Mouse (Mus musculus): Measurements from ENCODE around the gene Exoc1. TPM values are rescaled to one million over a fixed set of nuclear protein-coding genes. Genes with fewer than 3 reads are reported as not detected.

Gene Exoc1
- polyA plus RNA-seq, 1 experiment from 2014 or later = 13.9 TPM

- H3K4me1 ChIP-seq (ENCODE audit: insufficient read depth, low read depth, low read length) = no peaks in the 10 kb centered on the region
- no peak overlapping the region for H3K27ac ChIP-seq (ENCODE audit: low read length)
- WGBS = 89% methylated on average over 8 of the region's 8 CpGs
- H3K4me3 ChIP-seq (ENCODE audit: low read depth, low read length) = no peak overlapping the region
- no peaks in the 10 kb centered on the region for H3K9me3 ChIP-seq (ENCODE audit: low read length)
- no peak for DNase-seq (ENCODE audit: low spot score)
- no peak for ATAC-seq
- H3K36me3 ChIP-seq (ENCODE audit: insufficient read depth, low read length) = peaks cover 46% of the 10 kb centered on the region; the same call in 1 of the 2 replicates
- H3K9ac ChIP-seq (replicated peaks; ENCODE audit: low read depth) = no peak overlapping the region
- H3K4me2 ChIP-seq (replicated peaks; ENCODE audit: low read depth, low read length) = no peak overlapping the region
- no peak for TF ChIP-seq CTCF (IDR thresholded peaks at IDR 0.05)
- TF ChIP-seq EP300 (IDR thresholded peaks at IDR 0.05) = no peak
- no peaks in the 10 kb centered on the region for H3K27me3 ChIP-seq (replicated peaks; ENCODE audit: insufficient read depth, low read length)
Measured at GRCm38 (mm10) chr5:76615276-76615675, 86.2 kb downstream of the Exoc1 start.

DNA sequence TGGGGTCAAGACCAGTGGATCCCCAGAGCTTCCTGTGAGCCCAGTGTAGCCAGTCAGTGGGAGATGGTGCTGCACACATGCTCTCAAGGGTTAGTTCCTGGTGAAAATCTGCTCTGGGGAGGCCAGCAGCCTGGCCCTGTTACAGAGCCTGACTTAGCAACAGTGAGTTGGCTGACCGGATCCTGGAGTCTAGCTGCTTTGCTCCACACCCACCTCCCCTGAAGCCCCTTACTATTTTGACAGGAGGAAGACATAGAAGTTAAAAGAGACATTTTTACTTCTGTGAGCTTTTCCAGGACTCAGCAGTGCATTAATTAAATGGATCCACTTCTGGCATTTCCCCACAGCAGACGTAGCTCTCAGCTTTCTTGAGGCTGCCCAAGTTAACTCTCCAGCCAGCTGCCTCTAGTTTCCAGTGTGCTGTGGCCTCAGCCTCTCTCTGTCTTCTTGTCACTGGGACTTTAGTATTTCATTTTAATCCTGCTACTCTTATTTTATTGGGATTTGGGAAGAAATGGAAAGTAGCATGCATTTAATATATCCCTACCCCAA lies 87.2 kb downstream of the Exoc1 start:
- Histone ChIP-seq H3K36me3 (ENCODE audit: insufficient read depth, low read length) (peaks cover 39% of the 10 kb centered on the region; the same call in 1 of the 2 replicates), H3K9me3 (ENCODE audit: low read length) (no peaks in the 10 kb centered on the region), H3K4me2 (replicated peaks; ENCODE audit: low read depth, low read length) (no peak overlapping the region), H3K4me3 (ENCODE audit: low read depth, low read length) (no peak overlapping the region), H3K4me1 (ENCODE audit: insufficient read depth, low read depth, low read length) (no peaks in the 10 kb centered on the region), H3K9ac (replicated peaks; ENCODE audit: low read depth) (no peak overlapping the region), H3K27me3 (replicated peaks; ENCODE audit: insufficient read depth, low read length) (no peaks in the 10 kb centered on the region), H3K27ac (ENCODE audit: low read length) (no peak overlapping the region)
- TF ChIP-seq EP300 (IDR thresholded peaks at IDR 0.05) (no peak), CTCF (IDR thresholded peaks at IDR 0.05) (no peak)
- WGBS = 100% methylated on average over 2 of the region's 2 CpGs
- ATAC-seq (no peak), DNase-seq (ENCODE audit: low spot score) (no peak)

- no peaks in the 10 kb centered on the region for H3K9me3 ChIP-seq (ENCODE audit: low read length)
- WGBS = 87% methylated on average over 7 of the region's 7 CpGs
Measured at GRCm38 (mm10) chr5:76618750-76619149, 89.6 kb downstream of the Exoc1 start.

More at GRCm38 (mm10) chr5:76618750-76619149, 89.6 kb downstream of the Exoc1 start:
- no peak overlapping the region for H3K4me3 ChIP-seq (ENCODE audit: low read depth, low read length)
- TF ChIP-seq CTCF (IDR thresholded peaks at IDR 0.05) = no peak
- TF ChIP-seq EP300 (IDR thresholded peaks at IDR 0.05) = no peak
- H3K4me1 ChIP-seq (ENCODE audit: insufficient read depth, low read depth, low read length) = no peaks in the 10 kb centered on the region
- peaks cover 24% of the 10 kb centered on the region; the same call in 1 of the 2 replicates for H3K36me3 ChIP-seq (ENCODE audit: insufficient read depth, low read length)
- DNase-seq (ENCODE audit: low spot score) (no peak), ATAC-seq (no peak)
- no peak overlapping the region for H3K27ac ChIP-seq (ENCODE audit: low read length)
- H3K9ac ChIP-seq (replicated peaks; ENCODE audit: low read depth) = no peak overlapping the region
- H3K4me2 ChIP-seq (replicated peaks; ENCODE audit: low read depth, low read length) = no peak overlapping the region
- H3K27me3 ChIP-seq (replicated peaks; ENCODE audit: insufficient read depth, low read length) = no peaks in the 10 kb centered on the region

Other genes starting within 250 kb of the Exoc1 start
- 11.4 and 11.5 TPM in 2 replicates for gene Clock, start 224.5 kb upstream of the Exoc1 start, polyA plus RNA-seq (2015; fragmentation: Nextera tagmentation; extraction: Ambion mirVana)
- not detected in 2 replicates for gene Pdcl2, start 198.2 kb upstream of the Exoc1 start, polyA plus RNA-seq (2015; fragmentation: Nextera tagmentation; extraction: Ambion mirVana)
- gene Nmu, start 165.5 kb upstream of the Exoc1 start, polyA plus RNA-seq (2015; fragmentation: Nextera tagmentation; extraction: Ambion mirVana) = 0.29 TPM in 2 replicates
- gene Gm7271, start 45.3 kb upstream of the Exoc1 start, polyA plus RNA-seq (2015; fragmentation: Nextera tagmentation; extraction: Ambion mirVana) = not detected in 2 replicates
- gene Cep135, start 59.4 kb downstream of the Exoc1 start, polyA plus RNA-seq (2015; fragmentation: Nextera tagmentation; extraction: Ambion mirVana) = 3.8 and 4.1 TPM in 2 replicates
- gene C530008M17Rik, start 127.2 kb downstream of the Exoc1 start, polyA plus RNA-seq (2015; fragmentation: Nextera tagmentation; extraction: Ambion mirVana) = 3.8 and 4.4 TPM in 2 replicates